Mouse (Mus musculus) T-helper 17 cell (primary cell): ENCODE results near the gene Pm20d2.

Experiments
- in situ Hi-C, 2 experiments: fragments of 300-600 bp; cut with MboI, MseI; formaldehyde crosslinking; loops; 1 replicate in 1 of 2; 2 replicates in 1 of 2; pipeline ENCODE4 v1.15.1; 2025; ENCODE audit warnings: high pct_unique_total_duplicates in 2 of 2

Pm20d2 gene

DNA sequence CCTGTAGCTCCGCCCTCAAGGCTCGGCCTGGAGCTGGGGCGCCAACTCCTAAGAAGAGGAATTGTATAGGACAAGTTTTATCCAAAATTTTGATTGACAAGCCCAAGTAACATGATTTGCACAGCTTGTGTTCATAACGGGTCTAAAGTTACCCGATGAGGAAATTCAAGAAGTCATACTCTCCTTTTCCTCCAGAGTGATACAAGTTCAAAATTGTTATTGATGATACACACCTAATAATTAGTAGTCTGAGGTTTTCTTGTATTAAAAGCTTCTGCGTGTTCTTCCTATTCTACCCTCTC lies at the start of gene Pm20d2:
Gene Pm20d2 (minus strand): TSS at position 3 of the 302 bp plus-strand sequence.
- in situ Hi-C loops, result no loop called here

DNA sequence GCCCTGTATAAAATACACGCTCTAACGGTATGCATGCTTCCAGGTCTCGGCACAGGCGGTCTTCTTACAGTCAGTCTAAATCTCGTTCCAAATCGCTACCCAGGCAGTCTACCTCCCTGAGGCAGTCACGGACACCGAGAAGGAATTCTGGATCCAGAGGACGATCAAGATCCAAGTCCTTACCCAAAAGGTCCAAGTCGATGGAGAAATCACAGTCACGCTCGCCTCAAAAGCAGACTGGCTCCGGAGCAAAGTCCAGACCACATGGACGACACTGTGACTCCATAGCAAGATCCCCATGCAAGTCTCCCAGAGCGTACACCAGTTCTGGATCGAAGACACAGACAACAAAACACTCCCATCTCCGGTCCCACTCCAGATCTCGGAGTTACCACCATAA lies 41.3 kb upstream of the Pm20d2 start:
- in situ Hi-C loops, result no loop called here

DNA sequence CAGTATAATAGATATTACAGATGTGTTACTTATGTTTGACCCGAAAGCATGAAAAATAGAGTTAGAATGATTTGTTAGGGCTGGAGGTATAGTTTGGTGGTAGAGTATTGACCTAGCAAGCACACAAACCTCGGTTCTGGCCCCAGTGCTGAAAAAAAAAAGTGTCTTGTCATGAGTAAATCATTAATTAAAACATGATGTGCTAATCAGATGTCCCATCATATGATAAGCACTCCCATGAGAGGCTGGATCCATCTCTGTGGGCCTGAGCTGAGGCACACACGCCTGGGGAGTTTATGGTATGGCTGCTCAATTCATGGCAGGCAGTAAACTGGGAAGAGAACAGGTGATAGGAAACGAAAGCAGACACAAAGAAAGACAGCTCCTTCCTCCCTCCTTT lies 40.1 kb upstream of the Pm20d2 start:
- in situ Hi-C loops, result no loop called here

GRCm38 (mm10) chr4:33227164-33227563 lies 37.6 kb upstream of the Pm20d2 start:
- in situ Hi-C loops, result no loop called here

DNA sequence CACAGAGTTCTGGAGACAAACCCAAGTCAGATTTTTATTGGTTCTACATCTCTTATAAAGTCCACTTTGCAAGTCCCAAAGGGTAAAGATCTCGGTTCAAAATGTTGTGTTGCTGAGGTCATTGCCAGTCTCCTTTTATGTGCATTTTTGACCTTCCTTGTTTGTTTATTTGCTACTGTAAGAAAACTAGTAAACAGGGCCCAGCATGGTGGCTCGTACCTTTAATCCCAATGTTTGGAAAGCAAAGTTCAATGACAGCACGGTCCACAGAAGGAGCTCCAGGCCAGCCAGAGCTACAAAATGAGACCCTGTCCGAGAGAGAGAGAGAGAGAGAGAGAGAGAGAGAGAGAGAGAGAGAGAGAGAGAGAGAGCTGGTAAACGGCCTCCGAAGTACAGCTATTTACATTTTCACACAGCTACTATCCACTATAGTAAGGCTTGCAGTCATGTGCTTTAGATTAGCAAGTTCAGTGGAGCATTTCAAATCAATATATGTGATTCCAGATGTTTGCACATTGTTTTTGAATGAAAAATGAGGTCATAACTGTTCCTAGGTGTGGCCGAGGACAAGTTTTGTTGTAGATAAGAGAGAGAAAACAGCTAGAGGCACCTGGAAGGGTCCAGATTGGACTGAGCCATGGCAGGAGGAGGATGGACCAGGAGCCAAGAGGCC lies 34.6 kb upstream of the Pm20d2 start:
- in situ Hi-C loops, result no loop called here

GRCm38 (mm10) chr4:33221847-33222246 lies 32.3 kb upstream of the Pm20d2 start:
- in situ Hi-C loops, result no loop called here

DNA sequence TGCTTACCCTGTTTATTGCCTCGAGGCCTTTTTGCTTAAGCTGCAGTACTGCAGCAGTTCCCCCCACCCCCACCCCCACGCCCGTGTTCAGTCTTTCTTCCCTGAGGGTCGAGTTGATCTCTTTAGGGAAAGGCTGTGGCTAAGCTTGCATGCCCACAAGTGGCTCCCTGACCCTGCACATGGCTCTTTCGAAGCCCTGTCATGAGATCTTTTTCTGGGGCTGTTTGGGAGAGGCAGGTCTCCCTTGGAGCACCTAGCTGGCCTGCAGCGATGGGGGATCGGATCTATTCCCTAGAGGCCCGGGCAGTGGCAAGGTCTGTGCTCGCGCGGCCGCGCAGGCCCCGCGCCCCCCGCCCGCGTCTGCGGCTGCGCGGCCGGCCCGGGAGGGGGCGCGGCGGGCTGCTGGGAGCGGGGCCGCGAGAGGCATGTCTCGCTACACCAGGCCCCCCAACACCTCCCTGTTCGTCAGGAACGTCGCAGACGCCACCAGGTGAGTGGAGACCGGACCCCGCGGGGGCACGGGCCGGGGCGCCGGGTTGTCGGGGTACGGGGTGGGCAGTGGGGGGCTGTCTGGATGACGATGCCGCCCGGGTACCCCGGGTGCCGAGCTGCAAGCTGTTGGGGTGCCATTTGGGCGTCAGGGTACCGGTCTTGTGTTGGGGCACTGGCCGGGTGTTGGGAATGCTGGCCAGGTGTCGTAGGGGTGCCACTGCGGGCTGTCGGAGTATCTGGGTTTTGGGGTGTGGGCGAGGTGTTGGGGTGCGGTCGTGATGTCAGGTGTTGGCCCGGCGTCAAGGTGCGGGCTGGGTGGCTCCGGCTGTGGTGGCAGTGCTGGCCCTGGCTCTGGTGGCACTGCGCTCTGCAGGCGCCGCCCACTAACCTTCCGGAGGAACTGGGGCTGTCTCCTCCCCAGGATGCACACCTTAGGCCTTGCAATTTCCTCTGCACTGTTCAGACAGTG lies 19.6 kb upstream of the Pm20d2 start, which contains the start of gene Srsf12:
Gene Srsf12 (plus strand): TSS at position 111 of the 961 bp plus-strand sequence.
- in situ Hi-C loops, result no loop called here

DNA sequence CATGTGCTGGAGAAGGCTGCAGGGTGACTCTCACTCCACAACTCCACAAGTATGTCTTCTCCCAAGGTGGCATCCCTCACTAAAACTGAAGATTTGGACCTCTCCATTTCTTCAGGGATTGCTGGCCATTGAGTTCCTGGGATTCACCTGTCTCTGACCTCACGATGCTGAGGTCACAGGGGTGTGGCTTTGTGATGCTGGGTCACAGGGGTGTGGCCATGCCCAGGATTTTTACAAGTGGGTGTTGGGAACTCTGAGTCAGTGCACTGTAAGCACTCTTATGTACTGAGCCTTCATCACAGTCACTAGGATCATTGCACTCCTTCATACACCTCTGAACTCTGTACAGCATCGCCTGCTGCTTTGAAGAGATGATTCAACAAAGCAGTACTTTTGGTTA lies 18.0 kb upstream of the Pm20d2 start:
- in situ Hi-C loops, result no loop called here

- in situ Hi-C loops, result loop anchor here (5.0 kb wide), 2 partner anchors 47 to 93 kb away; no protein-coding TSS in a partner anchor
These were observed 15.1 kb upstream of the Pm20d2 start for GRCm38 (mm10) chr4:33204682-33205081.

GRCm38 (mm10) chr4:33198117-33198516 lies 8.6 kb upstream of the Pm20d2 start:
- in situ Hi-C loops, result no loop called here

DNA sequence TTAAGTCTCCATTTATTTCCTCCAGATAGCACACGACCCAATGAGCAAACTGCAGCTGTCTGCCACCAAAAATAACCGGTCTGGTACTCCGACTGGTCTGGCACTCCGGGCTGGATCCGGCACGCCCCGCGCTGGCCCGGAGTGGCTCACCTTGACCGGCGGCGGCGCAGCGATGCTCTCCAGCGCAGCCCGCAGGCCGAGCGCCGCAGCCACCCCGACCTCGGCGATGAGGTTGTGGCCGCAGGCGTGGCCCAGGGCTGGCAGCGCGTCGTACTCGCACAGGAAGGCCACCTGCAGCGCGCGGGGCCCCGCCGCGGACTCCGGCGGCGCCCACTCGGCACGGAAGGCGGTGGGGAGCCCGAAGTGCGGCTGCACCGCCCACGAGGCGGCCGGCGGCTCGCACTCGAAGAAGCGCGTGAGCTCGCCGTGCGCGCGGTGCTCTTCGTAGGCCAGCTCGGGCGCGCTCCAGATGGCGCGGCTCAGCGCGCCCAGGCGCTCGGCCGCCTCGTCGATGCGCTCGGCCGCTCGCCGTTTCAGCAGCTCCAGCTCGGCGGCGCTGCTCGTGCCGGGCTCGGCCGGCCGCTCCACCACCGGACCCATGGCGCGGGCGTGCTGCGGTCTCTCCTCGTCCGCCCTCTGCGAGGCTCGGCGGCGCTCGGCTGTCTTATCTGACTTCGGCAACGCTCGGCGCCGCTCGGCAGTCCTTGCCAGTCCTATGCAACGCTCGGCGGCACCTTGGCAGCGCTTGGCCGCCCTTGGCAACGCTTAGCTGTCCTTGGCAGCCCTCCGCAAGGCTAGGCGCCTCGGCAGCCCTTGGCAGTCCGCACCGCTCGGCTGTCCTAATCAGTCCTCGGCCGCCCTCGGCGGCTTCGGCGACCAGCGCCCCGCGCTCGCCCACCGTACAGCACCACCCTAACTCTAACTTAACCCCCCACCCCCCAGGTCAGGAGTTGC lies 479 bp downstream of the Pm20d2 start:
- in situ Hi-C loops, result no loop called here

DNA sequence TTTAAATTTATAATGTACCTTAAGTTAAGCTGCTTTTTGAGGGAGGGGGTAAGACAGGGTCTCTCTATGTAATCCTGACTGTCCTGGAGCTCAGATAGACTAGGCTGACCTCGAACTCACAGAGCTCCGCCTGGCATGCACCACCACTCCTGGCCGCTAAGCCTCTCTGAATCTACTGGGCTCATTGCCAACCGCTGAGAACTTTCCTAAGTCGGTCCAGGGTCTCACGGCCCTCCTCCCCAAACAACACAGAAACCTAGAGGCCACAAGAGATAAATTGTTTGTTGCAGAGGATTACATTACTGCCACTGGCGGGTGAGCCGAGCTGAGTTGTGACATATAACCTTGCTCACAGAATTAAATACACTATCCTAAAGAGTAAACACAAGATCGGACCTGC lies 1.4 kb downstream of the Pm20d2 start:
- in situ Hi-C loops, result no loop called here

- in situ Hi-C loops, result no loop called here
These were observed 6.1 kb downstream of the Pm20d2 start for GRCm38 (mm10) chr4:33183477-33183876.

DNA sequence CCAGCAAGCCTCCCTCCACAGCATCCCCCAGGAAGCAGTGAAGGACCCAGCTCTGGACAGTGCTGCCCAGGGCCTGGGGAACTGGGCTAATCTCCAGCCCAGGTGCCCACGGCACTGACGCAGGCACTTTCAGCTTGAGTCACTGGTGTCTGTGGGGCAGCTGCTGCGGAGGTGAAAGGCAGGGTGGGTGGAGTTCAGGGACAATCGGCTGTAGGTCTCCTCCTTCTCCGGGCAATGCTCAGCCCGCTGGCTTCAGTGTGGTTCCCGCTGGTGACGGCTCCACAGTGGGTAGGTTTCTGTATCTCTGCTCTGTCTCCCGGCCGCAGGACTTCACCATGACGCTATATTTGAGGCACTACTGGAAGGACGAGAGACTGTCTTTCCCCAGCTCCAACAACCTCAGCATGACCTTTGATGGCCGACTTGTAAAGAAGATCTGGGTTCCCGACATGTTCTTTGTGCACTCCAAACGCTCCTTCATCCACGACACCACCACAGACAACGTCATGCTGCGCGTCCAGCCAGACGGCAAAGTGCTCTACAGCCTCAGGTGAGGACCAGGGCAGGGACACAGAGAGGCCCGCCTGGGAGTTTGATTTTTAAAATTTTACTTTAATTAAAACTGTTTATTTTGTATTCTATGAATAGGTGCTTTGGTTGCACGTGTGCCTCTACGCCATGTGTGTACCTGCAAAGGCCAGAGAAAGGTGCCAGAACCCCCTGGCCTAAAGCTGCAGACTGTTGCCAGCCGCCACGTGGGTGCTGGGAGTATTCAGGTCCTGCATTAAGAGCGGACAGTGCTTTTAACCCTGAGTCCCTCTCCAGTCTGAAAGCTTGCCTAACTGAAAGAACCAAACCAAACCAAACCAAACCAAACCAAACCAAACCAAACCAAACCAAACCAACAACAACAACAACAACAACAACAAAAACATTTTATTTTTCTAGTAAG lies 37.2 kb downstream of the Pm20d2 start:
- in situ Hi-C loops, result no loop called here

DNA sequence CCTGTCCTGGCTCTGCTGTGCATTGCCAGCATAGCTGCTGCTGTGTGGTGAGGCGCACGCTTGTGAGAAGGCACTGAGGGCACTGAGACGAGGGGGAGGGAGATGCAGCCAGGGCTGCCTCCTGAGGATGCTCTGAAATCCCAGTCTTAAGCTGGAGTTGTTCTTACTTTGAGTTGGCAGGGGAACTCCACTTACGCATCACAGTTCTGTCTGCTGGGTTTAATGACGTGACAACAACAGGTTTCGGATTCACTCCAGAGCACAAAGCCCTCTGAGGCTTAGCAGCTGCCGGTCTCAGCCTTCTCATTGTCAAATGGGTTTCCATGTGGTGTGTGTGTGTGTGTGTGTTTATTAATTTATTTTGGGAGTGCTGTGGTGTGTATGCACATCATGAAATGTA lies 40.4 kb downstream of the Pm20d2 start:
- in situ Hi-C loops, result loop anchor here in 1 of 2 experiments (5.0 kb wide), 1 partner anchor 143 kb away; the partner anchor contains the start of gene Pnrc1

DNA sequence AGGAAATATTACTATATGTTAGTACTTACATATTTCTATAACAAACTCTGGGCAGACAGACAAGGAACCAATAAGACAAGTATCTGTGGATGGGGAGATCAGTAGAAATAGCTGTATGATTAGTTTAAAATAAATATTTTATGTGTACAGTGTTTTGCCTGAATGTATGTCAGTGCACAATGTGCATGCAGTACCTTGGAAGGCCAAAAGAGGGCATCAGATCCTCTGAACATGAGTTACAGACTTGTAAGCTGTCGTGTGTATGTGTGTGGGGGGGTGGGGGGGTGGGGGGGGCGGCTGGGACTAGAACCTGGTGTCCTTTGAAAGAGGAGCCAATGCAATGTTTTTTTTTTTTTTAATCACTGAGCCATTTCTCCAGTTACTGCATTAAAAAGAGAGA lies 41.7 kb downstream of the Pm20d2 start:
- in situ Hi-C loops, result loop anchor here in 1 of 2 experiments (5.0 kb wide), 1 partner anchor 144 kb away; the partner anchor contains the start of gene Pnrc1

GRCm38 (mm10) chr4:33146679-33147291 lies 42.8 kb downstream of the Pm20d2 start:
- in situ Hi-C loops, result loop anchor here in 1 of 2 experiments (5.0 kb wide), 1 partner anchor 146 kb away; the partner anchor contains the start of gene Pnrc1

GRCm38 (mm10) chr4:33132221-33132620 lies 57.3 kb downstream of the Pm20d2 start, which contains the start of gene Gabrr1:
Gabrr1 (plus strand) TSS chr4:33132521.
- in situ Hi-C loops, result loop anchor here in 1 of 2 experiments (5.0 kb wide), 1 partner anchor 165 kb away; no protein-coding TSS in a partner anchor

GRCm38 (mm10) chr4:33125409-33126084 lies 64.0 kb downstream of the Pm20d2 start:
- in situ Hi-C loops, result no loop called here
